Mouse (Mus musculus): ENCODE results near the gene Sgcd.

Gene Sgcd

DNA sequence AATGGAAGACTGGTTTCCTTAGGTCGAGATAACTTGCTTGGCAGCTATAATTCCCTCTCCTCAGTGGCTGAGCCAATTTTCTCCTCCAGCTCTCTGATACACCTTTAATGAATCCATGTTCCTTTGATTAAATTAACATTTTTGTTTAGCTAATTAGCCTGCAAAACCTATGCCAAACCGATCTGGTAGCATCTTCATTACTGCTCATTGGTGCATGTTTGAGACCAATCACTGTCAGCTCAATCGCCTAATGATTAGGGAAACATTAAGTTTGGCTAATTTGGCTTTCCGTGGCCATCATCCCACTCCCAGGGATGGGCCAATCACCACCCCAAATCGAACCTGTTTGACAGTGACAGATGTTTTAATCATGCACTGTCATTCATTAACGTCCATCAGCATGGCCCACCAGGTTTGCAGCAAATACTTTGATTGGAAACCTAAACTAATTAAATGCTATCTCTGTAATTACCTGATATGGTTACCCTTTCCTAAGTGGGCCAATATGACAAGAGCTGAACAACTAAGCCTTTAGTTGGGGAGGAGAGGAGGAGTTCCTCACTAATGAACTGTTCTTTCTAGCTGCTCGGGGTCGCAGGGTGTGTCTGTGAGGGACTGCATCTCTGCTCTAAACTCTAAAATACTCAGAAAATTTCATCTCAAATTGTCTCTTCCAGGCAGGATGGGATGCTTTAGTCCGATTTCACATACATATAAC is 724.3 kb downstream of the Sgcd start:
- no peak for DNase-seq

- no peak for DNase-seq
These were observed 738.5 kb downstream of the Sgcd start for GRCm38 (mm10) chr11:47250301-47250700.

- peak; percentile 12 to 45 for DNase-seq
These were observed 740.4 kb downstream of the Sgcd start for GRCm38 (mm10) chr11:47248345-47248893.

DNA sequence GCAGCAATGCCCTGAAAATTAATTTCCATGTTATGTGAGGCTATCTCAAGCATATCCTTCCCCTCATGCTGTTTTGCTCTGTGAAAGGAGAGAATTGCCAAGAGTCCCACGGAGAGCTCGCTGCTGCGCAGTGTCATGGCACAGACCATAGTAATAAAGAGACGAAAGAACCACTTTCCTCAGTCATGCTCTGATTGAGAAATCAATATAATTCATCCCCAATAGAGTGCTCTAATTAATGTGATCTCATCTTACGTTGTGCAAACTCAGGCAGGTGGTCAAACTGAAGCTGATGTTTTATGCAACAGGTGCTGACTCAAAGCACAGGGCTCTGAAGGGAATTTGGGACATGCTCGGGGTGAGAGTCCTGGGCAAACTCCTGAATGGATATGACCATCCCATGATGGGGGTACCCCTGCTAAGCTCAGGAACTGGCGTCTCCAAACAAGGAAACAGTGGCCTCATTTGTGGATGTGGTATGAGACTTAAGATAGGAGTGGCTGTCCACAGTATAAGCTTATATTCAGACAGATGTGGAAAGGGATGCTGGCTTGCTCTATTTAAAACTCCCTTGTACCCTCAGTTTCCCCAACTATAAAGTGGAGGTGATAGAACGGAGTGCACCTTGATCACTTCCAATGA is 740.9 kb downstream of the Sgcd start:
- peak in 1 of 2 experiments; percentile 45 for DNase-seq

DNA sequence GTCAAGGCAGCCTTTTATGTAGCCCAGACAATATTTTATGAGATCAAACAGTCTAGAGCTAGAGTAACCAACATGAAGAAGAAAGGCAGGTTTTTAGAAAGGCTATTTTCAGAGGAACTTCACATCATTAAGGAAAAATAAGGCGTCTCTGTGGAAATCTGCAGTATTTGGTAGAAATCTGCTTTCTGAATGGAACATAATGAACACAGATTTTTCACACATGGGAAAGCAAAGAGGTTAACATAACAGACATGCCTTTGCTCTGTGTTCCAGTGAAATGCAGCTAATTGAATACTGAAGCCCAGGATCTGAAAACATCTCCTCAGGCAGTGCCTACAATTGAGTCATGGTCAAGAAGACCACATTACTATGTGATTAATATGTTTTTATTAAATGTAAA is 746.4 kb downstream of the Sgcd start:
- no peak for DNase-seq

DNA sequence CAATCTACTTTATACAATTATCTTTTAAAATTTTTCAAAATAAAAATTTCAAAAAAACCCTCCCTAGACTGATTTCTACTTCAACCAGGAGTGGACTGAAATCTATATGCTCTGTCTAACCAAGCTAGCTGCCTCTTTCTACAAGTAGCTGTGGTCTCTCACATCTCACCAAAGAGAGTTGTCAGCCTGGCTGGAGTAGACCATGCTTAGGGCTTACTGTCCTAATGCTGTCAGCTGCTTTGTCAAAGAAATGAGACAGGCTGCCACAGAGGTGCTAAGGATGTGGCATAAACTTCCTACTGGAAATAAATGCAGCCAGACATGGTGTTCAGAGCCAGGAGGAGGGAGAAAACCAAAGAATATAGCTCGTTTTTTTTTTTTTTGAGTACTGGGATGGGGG is 760.5 kb downstream of the Sgcd start:
- no peak for DNase-seq

DNA sequence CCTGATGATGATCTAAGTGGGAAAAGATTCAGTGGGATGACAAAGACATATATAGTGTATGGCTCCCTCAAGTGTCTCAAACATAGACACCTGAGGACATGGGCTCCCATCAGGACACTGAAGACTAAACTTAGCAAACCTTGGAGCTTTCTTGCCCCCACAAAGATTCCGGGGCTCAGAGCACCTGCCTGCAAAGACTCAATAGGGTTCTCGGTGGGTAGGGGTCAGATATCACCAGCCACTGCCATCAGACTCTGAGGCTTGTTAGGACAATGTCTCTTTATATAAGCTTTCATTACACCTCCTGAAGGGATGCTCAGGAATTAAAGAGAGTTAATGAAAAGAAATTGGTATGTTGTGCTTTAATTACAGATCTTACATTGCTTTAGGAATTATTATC is 764.6 kb downstream of the Sgcd start:
- DNase-seq, result no peak

GRCm38 (mm10) chr11:47211531-47211930 is 777.2 kb downstream of the Sgcd start:
- no peak for DNase-seq

GRCm38 (mm10) chr11:47206461-47206860 is 782.3 kb downstream of the Sgcd start:
- no peak for DNase-seq

- DNase-seq, result no peak
These were observed 789.7 kb downstream of the Sgcd start for GRCm38 (mm10) chr11:47199106-47199505.

DNA sequence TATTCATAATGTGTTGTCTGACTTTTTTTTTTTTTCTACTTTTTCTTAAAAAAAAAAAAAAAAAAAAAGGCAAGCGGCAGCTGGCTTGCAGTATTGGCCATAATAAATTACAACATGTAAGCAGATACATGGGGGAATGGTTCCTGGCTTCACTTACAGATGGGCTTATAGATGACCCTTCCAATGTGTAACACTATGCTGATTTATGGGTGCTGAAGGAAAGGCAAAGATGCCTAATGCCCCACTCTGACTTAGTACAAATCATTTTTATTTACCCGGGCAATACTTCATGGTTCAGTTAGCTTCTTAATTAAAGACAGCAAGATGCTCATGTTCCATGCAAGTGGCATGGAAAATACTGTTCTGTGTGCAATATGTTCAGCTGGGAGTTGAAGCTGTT is 800.2 kb downstream of the Sgcd start:
- no peak for DNase-seq

- no peak for DNase-seq
These were observed 813.8 kb downstream of the Sgcd start for GRCm38 (mm10) chr11:47174977-47175376.

- DNase-seq, result no peak
These were observed 817.7 kb downstream of the Sgcd start for GRCm38 (mm10) chr11:47170926-47171625.

GRCm38 (mm10) chr11:47167376-47167775 is 821.4 kb downstream of the Sgcd start:
- DNase-seq, result peak; percentile 13 to 16

GRCm38 (mm10) chr11:47158089-47158488 is 830.7 kb downstream of the Sgcd start:
- no peak for DNase-seq

DNA sequence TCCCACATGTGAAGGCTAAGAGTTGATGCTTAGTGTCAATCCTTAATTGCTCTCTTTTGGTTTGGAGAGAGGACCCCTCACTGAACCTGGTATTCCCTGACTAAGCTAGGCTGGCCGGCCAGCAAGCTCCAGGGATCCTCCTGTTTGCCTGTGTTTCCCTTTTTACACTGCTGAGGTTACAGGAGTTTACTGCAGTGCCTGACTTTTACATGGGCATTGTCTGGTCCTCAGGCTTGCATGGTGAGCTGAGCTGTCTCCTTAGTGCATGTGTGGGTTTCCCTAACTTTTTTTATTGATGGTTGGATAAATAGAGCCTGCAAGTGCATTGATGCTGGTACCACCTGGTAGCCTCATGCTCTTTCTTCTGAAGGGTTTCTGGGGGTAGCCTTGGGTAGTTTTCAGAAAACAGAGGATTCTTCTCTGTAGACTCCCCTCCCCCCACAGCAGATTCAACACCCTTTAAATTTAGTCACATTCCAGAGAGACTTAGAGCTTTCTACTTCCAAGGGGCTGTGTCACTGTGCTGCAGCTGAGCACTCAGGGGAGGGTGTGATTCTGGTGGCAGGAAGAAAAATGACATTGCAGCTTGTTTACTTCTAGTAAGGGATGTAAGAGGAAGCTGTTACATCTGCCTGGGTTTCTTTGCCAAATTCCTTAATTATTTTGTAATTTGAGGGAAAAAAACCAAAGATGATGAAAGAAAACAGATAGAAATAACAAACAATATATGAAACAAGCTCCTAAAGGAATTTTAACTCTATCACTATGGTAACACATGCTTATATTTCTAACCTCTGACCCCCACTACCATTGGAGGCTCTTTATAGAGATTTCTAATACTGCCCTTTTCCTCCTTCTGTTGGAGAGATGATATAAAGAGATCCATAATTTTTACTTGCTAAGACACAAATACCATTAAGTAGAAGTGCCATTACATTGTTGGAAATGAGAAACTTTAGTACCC is 831.8 kb downstream of the Sgcd start:
- DNase-seq, result no peak

GRCm38 (mm10) chr11:47154837-47155430 is 833.8 kb downstream of the Sgcd start:
- no peak for DNase-seq

DNA sequence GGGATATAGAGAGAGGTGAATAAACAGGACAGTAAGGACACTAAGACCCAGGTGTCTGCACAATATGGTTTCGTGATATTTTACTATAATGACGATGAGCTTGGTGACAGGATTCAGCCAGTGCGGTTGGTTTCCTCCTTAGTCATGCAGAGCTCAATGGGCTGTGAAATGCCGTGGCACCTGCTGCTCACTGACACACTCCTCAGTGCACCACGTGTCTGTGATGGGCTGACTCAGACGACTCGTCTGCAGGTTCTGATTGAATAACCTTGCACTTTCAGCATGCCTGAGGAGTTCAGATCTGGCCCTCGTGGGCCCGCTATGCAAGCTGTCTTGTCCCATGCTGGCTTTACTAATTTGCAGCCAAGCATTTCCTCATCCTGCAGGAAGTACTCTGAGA is 839.2 kb downstream of the Sgcd start:
- peak; percentile 74 to 77 for DNase-seq

- DNase-seq, result no peak
These were observed 848.9 kb downstream of the Sgcd start for GRCm38 (mm10) chr11:47139867-47140266.

DNA sequence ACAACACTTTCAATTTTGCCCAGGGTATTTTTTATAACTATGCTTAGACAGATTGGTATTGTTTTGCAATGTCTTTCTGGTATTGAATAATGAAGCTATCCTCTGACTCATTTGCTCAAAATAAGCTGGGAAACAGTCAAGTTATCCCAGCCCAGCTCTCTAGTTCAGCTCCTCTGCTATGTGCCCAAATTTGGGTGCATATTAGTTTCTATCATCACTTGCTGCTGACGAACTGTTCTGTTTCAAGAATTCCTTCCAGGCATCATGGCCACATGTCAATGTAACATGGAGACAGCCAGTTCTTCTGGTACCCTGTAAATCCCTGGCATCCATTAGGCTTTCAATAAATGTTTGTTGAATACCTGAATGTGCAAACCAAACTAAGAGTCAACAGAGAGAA is 849.5 kb downstream of the Sgcd start:
- DNase-seq, result no peak

DNA sequence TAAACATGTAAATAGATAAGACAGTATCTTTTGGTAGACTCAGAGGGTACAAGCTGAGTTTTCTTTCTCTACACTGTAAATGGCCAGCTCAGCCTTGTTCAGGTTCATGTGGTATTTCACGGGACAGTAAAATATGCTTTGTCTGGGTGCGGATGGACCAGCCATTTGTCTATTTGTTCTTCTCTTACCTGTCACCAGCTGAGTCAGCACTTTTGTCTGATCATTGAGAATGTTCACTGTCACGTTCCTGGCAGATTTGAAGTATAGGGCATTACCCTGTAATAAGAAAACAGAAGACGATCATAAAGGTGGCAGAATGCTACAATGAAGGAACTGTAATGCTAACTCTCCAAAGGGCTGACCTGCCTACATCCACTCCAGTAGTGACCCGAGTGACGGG is 856.4 kb downstream of the Sgcd start:
- no peak for DNase-seq

DNA sequence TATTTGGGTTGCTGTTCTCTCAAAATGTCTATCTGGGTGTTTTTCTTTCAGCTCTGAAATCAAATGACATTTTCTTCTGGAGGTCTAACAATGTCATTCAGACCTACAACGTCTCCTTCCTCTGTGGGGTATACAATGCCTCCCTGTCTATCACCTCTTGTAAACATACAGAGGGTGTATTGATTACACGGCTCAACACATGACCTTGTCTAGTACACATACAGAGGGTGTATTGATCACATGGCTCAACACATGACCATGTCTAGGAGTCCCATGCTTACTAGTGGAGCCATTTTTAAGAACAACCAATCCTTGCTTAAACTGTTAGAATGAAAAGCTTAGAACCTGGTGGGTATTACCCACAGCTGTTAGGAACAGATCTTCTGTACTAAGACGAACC is 858.3 kb downstream of the Sgcd start:
- DNase-seq, result no peak

Data from cerebellum, postnatal 14 days (tissue).